In genomic region chr11:116814884-116815415, GRCm38 (mm10) we compare ENCODE assay signal across 9 mouse cellular contexts. TPM values are rescaled to one million over a fixed set of nuclear protein-coding genes. Genes with fewer than 3 reads are reported as not detected.
DNase-seq lines count a peak whose midpoint lies in the region; ATAC-seq and TF ChIP-seq lines count a peak whose summit lies in the region.
"Had no signal": no experiment of that assay in that cellular context is flagged by ENCODE, and none has a peak within 500 bp of the region (broad histone marks: within the 10 kb centered on the region; RNA-seq: fewer than 3 reads in every experiment).

No protein-coding gene starts in this region.

- no peak for TF ChIP-seq EP300 in stomach, postnatal 0 days (optimal IDR thresholded peaks at IDR 0.05)

- no peaks in the 10 kb centered on the region; the same call in 1 of the 2 replicates for H3K27me3 ChIP-seq in limb, embryonic 13.5 days
- H3K27me3 ChIP-seq in stomach, postnatal 0 days (ENCODE audit: control insufficient read depth, insufficient read depth, low read length), result no peaks in the 10 kb centered on the region

- peak; percentile 19 for DNase-seq in cerebellum, adult 9-11 months
- no peak for DNase-seq in cerebellum, adult 18-20 months
- peak; percentile 62 for DNase-seq in lung, postnatal 10 days
- DNase-seq in lung, adult 2 months, result no peak
- DNase-seq in stomach, postnatal 0 days (ENCODE audit: low spot score), result no peak
- no peak for DNase-seq in frontal cortex, postnatal 10 days (ENCODE audit: low spot score in 2 of 2)
- DNase-seq in testis, postnatal 14 days (ENCODE audit: low spot score), result no peak

- 34% methylated on average over 7 of the region's 7 CpGs for WGBS in lung, adult 2 months
- WGBS in limb, embryonic 13.5 days, result 19% methylated on average over 7 of the region's 7 CpGs
- WGBS in stomach, postnatal 0 days, result 36% methylated on average over 7 of the region's 7 CpGs

- H3K4me1 ChIP-seq in lung, adult 2 months (ENCODE audit: control insufficient read depth, insufficient read depth, low read length), result peaks cover 40% of the 10 kb centered on the region
- peaks cover 63% of the 10 kb centered on the region for H3K4me1 ChIP-seq in limb, embryonic 13.5 days
- H3K4me1 ChIP-seq in stomach, postnatal 0 days (replicated peaks; ENCODE audit: control insufficient read depth, insufficient read depth), result peaks cover 12% of the 10 kb centered on the region

- no peak for TF ChIP-seq CTCF in lung, adult 2 months (IDR thresholded peaks at IDR 0.05; ENCODE audit: insufficient read depth, low read length)
- TF ChIP-seq CTCF in stomach, postnatal 0 days (IDR thresholded peaks at IDR 0.05; ENCODE audit: low read depth), result no peak

- peak overlapping the region; percentile 27 for H3K4me2 ChIP-seq in limb, embryonic 13.5 days (replicated peaks)
- H3K4me2 ChIP-seq in stomach, postnatal 0 days (replicated peaks; ENCODE audit: low read depth), result 0 out of 2 replicates have a peak overlapping the region, but pooled peaks have one; percentile 8

- no peaks in the 10 kb centered on the region for H3K9me3 ChIP-seq in limb, embryonic 13.5 days
- H3K9me3 ChIP-seq in stomach, postnatal 0 days (ENCODE audit: control insufficient read depth, low read length), result no peaks in the 10 kb centered on the region

- H3K4me3 ChIP-seq in lung, adult 2 months (replicated peaks; ENCODE audit: extremely low read depth, low read depth, low read length), result no peak overlapping the region
- H3K4me3 ChIP-seq in limb, embryonic 13.5 days, result no peak overlapping the region
- H3K4me3 ChIP-seq in stomach, postnatal 0 days (ENCODE audit: low read depth, low read length), result no peak overlapping the region

- TF ChIP-seq POLR2A in lung, adult 2 months (IDR thresholded peaks at IDR 0.05; ENCODE audit: borderline replicate concordance, extremely low read depth, low read depth, low read length), result no peak; the same call in 1 of the 2 replicates

- H3K27ac ChIP-seq in limb, embryonic 13.5 days, result peak overlapping the region; percentile 91
- peak overlapping the region; percentile 89 for H3K27ac ChIP-seq in stomach, postnatal 0 days (replicated peaks)

- no peaks in the 10 kb centered on the region for H3K36me3 ChIP-seq in limb, embryonic 13.5 days
- no peaks in the 10 kb centered on the region for H3K36me3 ChIP-seq in stomach, postnatal 0 days (ENCODE audit: control insufficient read depth, insufficient read depth, low read length)

- H3K9ac ChIP-seq in limb, embryonic 13.5 days, result peak overlapping the region; percentile 50; the same call in 1 of the 2 replicates
- 0 out of 2 replicates have a peak overlapping the region, but pooled peaks have one; percentile 31 for H3K9ac ChIP-seq in stomach, postnatal 0 days (ENCODE audit: low read length)

- peak; percentile 16; the same call in 1 of the 2 replicates for ATAC-seq in limb, embryonic 13.5 days (ENCODE audit: low FRiP score, low read depth)
- ATAC-seq in stomach, postnatal 0 days (ENCODE audit: low FRiP score, low TSS enrichment), result no peak
- ATAC-seq: activated CD4-positive, CD25-positive, alpha-beta regulatory T cell, adult 4 months had no signal

RNA-seq across cellular contexts. Expression of gene Mxra7, which starts 12.9 kb away (rescaled TPM):
- 70.1 and 172 TPM in 2 replicates for polyA plus RNA-seq in lung, adult 2 months (2012; rRNA removed)
- 17.1 and 20.2 TPM in 2 replicates for polyA plus RNA-seq in limb, embryonic 13.5 days (2015; fragmentation: Nextera tagmentation; extraction: Ambion mirVana)
- 15.9 and 18.4 TPM in 2 replicates for polyA plus RNA-seq in stomach, postnatal 0 days (2015; fragmentation: Nextera tagmentation; extraction: Ambion mirVana)
- polyA plus RNA-seq: activated CD4-positive, CD25-positive, alpha-beta regulatory T cell, adult 4 months had no signal

RNA-seq across cellular contexts. Expression of gene Mettl23, which starts 28.1 kb away (rescaled TPM):
- 26.2 and 26.4 TPM in 2 replicates for polyA plus RNA-seq in lung, adult 2 months (2012; rRNA removed)
- polyA plus RNA-seq in limb, embryonic 13.5 days (2015; fragmentation: Nextera tagmentation; extraction: Ambion mirVana), result 72.2 and 79.0 TPM in 2 replicates
- 40.6 and 44.5 TPM in 2 replicates for polyA plus RNA-seq in stomach, postnatal 0 days (2015; fragmentation: Nextera tagmentation; extraction: Ambion mirVana)

RNA-seq across cellular contexts. Expression of gene Jmjd6, which starts 28.3 kb away (rescaled TPM):
- polyA plus RNA-seq in lung, adult 2 months (2012; rRNA removed), result 23.8 and 26.8 TPM in 2 replicates
- polyA plus RNA-seq in limb, embryonic 13.5 days (2015; fragmentation: Nextera tagmentation; extraction: Ambion mirVana), result 76.6 and 82.6 TPM in 2 replicates
- polyA plus RNA-seq in stomach, postnatal 0 days (2015; fragmentation: Nextera tagmentation; extraction: Ambion mirVana), result 31.8 and 33.2 TPM in 2 replicates

RNA-seq across cellular contexts. Expression of gene Mfsd11, which starts 37.3 kb away (rescaled TPM):
- polyA plus RNA-seq in lung, adult 2 months (2012; rRNA removed), result 22.3 and 22.5 TPM in 2 replicates
- 44.3 and 44.8 TPM in 2 replicates for polyA plus RNA-seq in limb, embryonic 13.5 days (2015; fragmentation: Nextera tagmentation; extraction: Ambion mirVana)
- 31.5 and 34.6 TPM in 2 replicates for polyA plus RNA-seq in stomach, postnatal 0 days (2015; fragmentation: Nextera tagmentation; extraction: Ambion mirVana)

RNA-seq across cellular contexts. Expression of gene Srsf2, which starts 37.9 kb away (rescaled TPM):
- 448 and 676 TPM in 2 replicates for polyA plus RNA-seq in lung, adult 2 months (2012; rRNA removed)
- 789 and 792 TPM in 2 replicates for polyA plus RNA-seq in limb, embryonic 13.5 days (2015; fragmentation: Nextera tagmentation; extraction: Ambion mirVana)
- polyA plus RNA-seq in stomach, postnatal 0 days (2015; fragmentation: Nextera tagmentation; extraction: Ambion mirVana), result 403 and 419 TPM in 2 replicates

Comparison
In these comparisons a context has a peak if more than half of its experiments do, and no peak if none do; other contexts are left out.
1. DNase-seq: peak in cerebellum, adult 9-11 months (single experiment) and lung, postnatal 10 days (single experiment); none in cerebellum, adult 18-20 months (0 of 2), lung, adult 2 months (single experiment), stomach, postnatal 0 days (single experiment), frontal cortex, postnatal 10 days (0 of 2) and testis, postnatal 14 days (single experiment).